ENCODE assay signal across 9 mouse cellular contexts in the genomic region with DNA sequence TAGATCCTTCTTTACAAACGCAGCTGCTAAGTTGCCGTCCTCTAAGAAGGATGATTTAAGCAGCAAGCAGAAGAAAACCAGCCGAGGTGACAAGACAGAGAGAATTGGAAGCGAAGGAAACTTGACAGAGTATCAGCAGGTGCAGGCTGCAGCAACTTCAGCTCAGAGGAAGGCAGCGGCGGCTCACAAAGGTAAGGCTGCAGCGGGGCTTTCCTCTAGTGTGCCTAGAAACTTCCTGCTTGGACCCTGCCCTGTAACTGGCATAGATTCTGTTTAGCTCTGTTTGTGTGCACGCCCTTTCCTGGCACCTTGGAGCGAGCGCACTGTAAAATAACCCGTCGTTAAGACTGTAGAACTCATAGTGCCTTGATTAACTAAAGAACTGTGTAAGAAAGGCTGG.
DNase-seq lines count a peak whose midpoint lies in the region; ATAC-seq lines count a peak whose summit lies in the region.
"Had no signal": no experiment of that assay in that cellular context is flagged by ENCODE, and none has a peak within 500 bp of the region (broad histone marks: within the 10 kb centered on the region; RNA-seq: fewer than 3 reads in every experiment).

No protein-coding gene starts in this region.

- ATAC-seq in heart, embryonic 15.5 days (replicated peaks; ENCODE audit: insufficient number of reproducible peaks, insufficient read depth, low FRiP score, low read depth): no peak
- no peak for ATAC-seq in forebrain, embryonic 14.5 days
- no peak for ATAC-seq in neural tube, embryonic 13.5 days (ENCODE audit: low read depth)

- peak overlapping the region; percentile 55 for H3K4me2 ChIP-seq in heart, embryonic 15.5 days
- H3K4me2 ChIP-seq in forebrain, embryonic 14.5 days (ENCODE audit: low read length): peak overlapping the region; percentile 46
- peak overlapping the region; percentile 41 for H3K4me2 ChIP-seq in neural tube, embryonic 13.5 days

- no peak overlapping the region for H3K9ac ChIP-seq in heart, embryonic 15.5 days
- peak overlapping the region; percentile 3 for H3K9ac ChIP-seq in forebrain, embryonic 14.5 days (ENCODE audit: low read length)
- H3K9ac ChIP-seq in neural tube, embryonic 13.5 days: no peak overlapping the region

- peak overlapping the region; percentile 31 for H3K4me3 ChIP-seq in heart, embryonic 15.5 days
- peak overlapping the region; percentile 7; the same call in 1 of the 2 replicates for H3K4me3 ChIP-seq in forebrain, embryonic 14.5 days (ENCODE audit: low read depth, low read length)
- H3K4me3 ChIP-seq in neural tube, embryonic 13.5 days: no peak overlapping the region
- H3K4me3 ChIP-seq: erythroblast, embryonic 14.5 days had no signal

- H3K4me1 ChIP-seq in heart, embryonic 15.5 days (replicated peaks): 0 out of 2 replicates have a peak, but pooled peaks cover 10% of the 10 kb centered on the region
- H3K4me1 ChIP-seq in forebrain, embryonic 14.5 days (ENCODE audit: control insufficient read depth, insufficient read depth, low read length): no peaks in the 10 kb centered on the region
- peaks cover 8% of the 10 kb centered on the region; the same call in 1 of the 2 replicates for H3K4me1 ChIP-seq in neural tube, embryonic 13.5 days (replicated peaks)

- no peaks in the 10 kb centered on the region for H3K27me3 ChIP-seq in heart, embryonic 15.5 days
- no peaks in the 10 kb centered on the region for H3K27me3 ChIP-seq in forebrain, embryonic 14.5 days (replicated peaks; ENCODE audit: control insufficient read depth, insufficient read depth, low read length)
- no peaks in the 10 kb centered on the region for H3K27me3 ChIP-seq in neural tube, embryonic 13.5 days

- no peak overlapping the region for H3K27ac ChIP-seq in heart, embryonic 15.5 days
- H3K27ac ChIP-seq in forebrain, embryonic 14.5 days (ENCODE audit: low read depth, low read length): no peak overlapping the region
- no peak overlapping the region for H3K27ac ChIP-seq in neural tube, embryonic 13.5 days (replicated peaks)

- H3K9me3 ChIP-seq in heart, embryonic 15.5 days (replicated peaks): no peaks in the 10 kb centered on the region
- H3K9me3 ChIP-seq in forebrain, embryonic 14.5 days (replicated peaks; ENCODE audit: control insufficient read depth, low read length): no peaks in the 10 kb centered on the region
- H3K9me3 ChIP-seq in neural tube, embryonic 13.5 days: no peaks in the 10 kb centered on the region

- no peak for DNase-seq in heart, postnatal 14 days
- peak; percentile 37 for DNase-seq in forebrain, embryonic 14.5 days (ENCODE audit: low spot score)
- DNase-seq in kidney, postnatal 25 days: peak; percentile 50
- DNase-seq in spleen, adult 18-20 months: no peak
- DNase-seq in left cerebral cortex, postnatal 14 days (ENCODE audit: low spot score in 2 of 2): no peak
- DNase-seq in adrenal gland, postnatal 36 days: no peak

- WGBS in heart, embryonic 15.5 days: 32% methylated on average over 12 of the region's 12 CpGs
- 7% methylated on average over 12 of the region's 12 CpGs for WGBS in forebrain, embryonic 14.5 days
- 21% methylated on average over 12 of the region's 12 CpGs for WGBS in neural tube, embryonic 13.5 days

- intact Hi-C loops in heart, postnatal 14 days (cut with DNase I): no loop called here
- intact Hi-C loops in left cerebral cortex, postnatal 14 days (cut with DNase I): no loop called here

- no peaks in the 10 kb centered on the region for H3K36me3 ChIP-seq in heart, embryonic 15.5 days
- H3K36me3 ChIP-seq in forebrain, embryonic 14.5 days (ENCODE audit: control insufficient read depth, insufficient read depth, low read length): no peaks in the 10 kb centered on the region
- no peaks in the 10 kb centered on the region for H3K36me3 ChIP-seq in neural tube, embryonic 13.5 days

Comparison
In these comparisons a context has a peak if more than half of its experiments do, and no peak if none do; other contexts are left out.
1. DNase-seq: peak in forebrain, embryonic 14.5 days (single experiment) and kidney, postnatal 25 days (2 of 2); none in heart, postnatal 14 days (0 of 2), spleen, adult 18-20 months (0 of 2), left cerebral cortex, postnatal 14 days (0 of 2) and adrenal gland, postnatal 36 days (0 of 2).
2. Peak in every context shown above with its lines, with median percentiles within 50 percentile points of each other: H3K4me2 ChIP-seq.